Comparison of ENCODE assay signal across 15 mouse cellular contexts in the genomic region with DNA sequence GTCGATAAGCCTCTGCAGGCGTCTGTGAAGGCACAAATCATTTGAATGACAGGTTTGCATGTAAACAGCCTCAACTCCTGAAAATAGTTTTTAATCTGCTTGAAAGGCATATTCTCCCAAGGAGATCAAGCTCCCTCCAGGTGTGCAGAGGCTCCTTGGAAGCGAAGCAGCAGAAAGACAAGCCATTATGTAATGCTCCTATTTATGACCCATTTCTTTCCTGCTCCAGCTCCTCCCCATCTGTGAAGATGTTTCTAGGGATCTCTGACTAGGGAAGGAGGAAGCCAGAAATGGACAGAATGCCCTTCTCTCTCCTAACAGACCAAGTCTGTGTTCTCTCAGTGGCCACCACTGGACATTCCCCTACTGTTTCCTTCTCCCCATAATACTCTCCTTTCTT.
"Had no signal": no experiment of that assay in that cellular context is flagged by ENCODE, and none has a peak within 500 bp of the region (broad histone marks: within the 10 kb centered on the region; RNA-seq: fewer than 3 reads in every experiment).

No protein-coding gene starts in this region.

- DNase-seq: retina, postnatal 1 day; right cerebral cortex, adult 18-20 months; right cerebral cortex, postnatal 14 days; right cerebral cortex, postnatal 25 days; right cerebral cortex, postnatal 4 days; spleen, adult 18-20 months; thymus, adult 18-20 months; thymus, adult 2 months; thymus, postnatal 14 days; thymus, postnatal 25 days; thymus, postnatal 36 days; thymus, postnatal 4 days had no signal

- H3K27ac ChIP-seq: neural tube, embryonic 15.5 days; stomach, embryonic 15.5 days; stomach, postnatal 0 days had no signal

- H3K4me3 ChIP-seq: neural tube, embryonic 15.5 days; stomach, embryonic 15.5 days had no signal
